Mouse (Mus musculus): Measurements from ENCODE around the gene Rabep2. TPM values are rescaled to one million over a fixed set of nuclear protein-coding genes. Genes with fewer than 3 reads are reported as not detected.

Rabep2 gene
- polyA plus RNA-seq, 1 experiment from 2014 or later = 33.8 TPM

- no peak overlapping the region for H3K4me2 ChIP-seq
- 82% methylated on average over 4 of the region's 4 CpGs for WGBS
- no peaks in the 10 kb centered on the region for H3K9me3 ChIP-seq (ENCODE audit: low read depth, low read length)
- no peak for DNase-seq
- H3K4me3 ChIP-seq (ENCODE audit: low read depth, low read length) = no peak overlapping the region
- no peak for TF ChIP-seq CTCF (IDR thresholded peaks at IDR 0.05; ENCODE audit: low read depth)
- no peak overlapping the region for H3K27ac ChIP-seq (ENCODE audit: low read depth)
- no peak overlapping the region for H3K9ac ChIP-seq
- no peak for ATAC-seq (ENCODE audit: insufficient read depth)
- H3K4me1 ChIP-seq (ENCODE audit: insufficient read depth) = no peaks in the 10 kb centered on the region
- no peaks in the 10 kb centered on the region for H3K36me3 ChIP-seq (ENCODE audit: insufficient read depth)
- H3K27me3 ChIP-seq (ENCODE audit: insufficient read depth, low read length) = no peaks in the 10 kb centered on the region
These were observed 11.0 kb upstream of the Rabep2 start for GRCm38 (mm10) chr7:126417606-126418005.

DNA sequence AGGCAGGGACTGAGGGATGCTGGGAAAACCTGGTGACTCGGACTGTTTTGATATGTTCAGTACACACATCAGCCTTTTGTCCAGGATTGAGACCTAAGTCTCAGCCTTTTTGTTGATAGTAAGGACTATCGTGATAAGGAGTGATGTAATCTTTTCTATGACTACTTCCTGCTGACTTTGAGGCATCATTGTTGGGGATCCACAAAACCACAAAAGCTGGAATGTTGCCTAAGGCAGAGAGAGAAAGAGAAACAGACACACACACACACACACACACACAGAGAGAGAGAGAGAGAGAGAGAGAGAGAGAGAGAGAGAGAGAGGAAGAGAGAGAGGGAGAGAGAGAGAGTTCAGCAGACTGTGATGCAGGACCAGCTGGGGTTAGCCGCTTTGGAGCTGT, 10.1 kb upstream of the Rabep2 start:
- H3K4me1 ChIP-seq (ENCODE audit: insufficient read depth) = no peaks in the 10 kb centered on the region
- DNase-seq (no peak), ATAC-seq (ENCODE audit: insufficient read depth) (no peak)
- TF ChIP-seq CTCF (IDR thresholded peaks at IDR 0.05; ENCODE audit: low read depth) = no peak
- H3K4me3 ChIP-seq (ENCODE audit: low read depth, low read length) = no peak overlapping the region
- H3K9me3 ChIP-seq (ENCODE audit: low read depth, low read length) = no peaks in the 10 kb centered on the region
- no peak overlapping the region for H3K27ac ChIP-seq (ENCODE audit: low read depth)
- no peak overlapping the region for H3K4me2 ChIP-seq
- WGBS = 38% methylated on average over 3 of the region's 3 CpGs
- no peaks in the 10 kb centered on the region for H3K27me3 ChIP-seq (ENCODE audit: insufficient read depth, low read length)
- H3K36me3 ChIP-seq (ENCODE audit: insufficient read depth) = no peaks in the 10 kb centered on the region
- no peak overlapping the region for H3K9ac ChIP-seq

DNA sequence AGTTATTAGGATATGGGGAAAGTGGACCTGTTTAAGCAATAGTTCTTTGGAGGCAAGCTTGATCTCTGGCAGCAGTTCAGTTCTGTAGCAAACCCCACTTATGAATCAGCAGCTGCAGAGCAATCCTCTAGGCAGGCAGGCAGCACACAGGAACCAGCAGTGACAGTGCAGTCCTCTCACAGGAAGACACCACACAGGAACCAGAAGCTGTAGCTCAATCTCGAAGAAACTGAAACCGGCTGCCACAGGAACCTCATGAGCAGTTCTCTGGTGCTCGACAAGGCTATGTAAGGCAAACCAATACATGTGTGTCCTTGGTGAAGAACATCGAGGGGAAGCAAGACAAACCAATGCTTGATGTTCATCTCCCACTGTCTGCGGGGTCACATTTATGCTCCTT, 6.8 kb upstream of the Rabep2 start:
- H3K9me3 ChIP-seq (ENCODE audit: low read depth, low read length) = no peaks in the 10 kb centered on the region
- no peak for TF ChIP-seq CTCF (IDR thresholded peaks at IDR 0.05; ENCODE audit: low read depth)

DNA sequence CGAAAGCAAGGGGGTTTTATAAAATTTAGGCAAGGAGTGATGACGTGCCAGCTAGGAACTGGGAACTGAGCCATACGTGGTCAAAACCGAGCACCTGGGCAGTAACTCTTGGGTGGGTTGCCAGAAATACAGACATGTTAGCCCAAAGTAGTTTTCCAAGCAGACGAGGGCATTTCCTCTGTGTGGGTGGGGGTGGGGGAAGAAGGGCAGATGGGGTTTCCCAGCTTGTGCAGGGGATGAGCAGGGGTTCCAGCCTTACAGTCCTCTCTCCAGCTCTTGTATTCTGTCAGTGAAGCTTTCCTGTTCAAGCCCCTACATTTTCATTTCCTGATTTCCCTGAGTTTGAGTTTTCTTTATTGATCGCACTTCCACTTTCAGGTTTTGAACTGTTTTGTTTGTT, 4.4 kb upstream of the Rabep2 start:
- ATAC-seq (ENCODE audit: insufficient read depth) (no peak), DNase-seq (no peak)
- no peak overlapping the region for H3K4me2 ChIP-seq
- H3K9me3 ChIP-seq (ENCODE audit: low read depth, low read length) = no peaks in the 10 kb centered on the region
- H3K27me3 ChIP-seq (ENCODE audit: insufficient read depth, low read length) = no peaks in the 10 kb centered on the region
- no peaks in the 10 kb centered on the region for H3K4me1 ChIP-seq (ENCODE audit: insufficient read depth)
- H3K9ac ChIP-seq = no peak overlapping the region
- H3K4me3 ChIP-seq (ENCODE audit: low read depth, low read length) = no peak overlapping the region
- no peaks in the 10 kb centered on the region for H3K36me3 ChIP-seq (ENCODE audit: insufficient read depth)
- no peak overlapping the region for H3K27ac ChIP-seq (ENCODE audit: low read depth)
- TF ChIP-seq CTCF (IDR thresholded peaks at IDR 0.05; ENCODE audit: low read depth) = no peak
- WGBS = 82% methylated on average over 6 of the region's 6 CpGs

More for the DNA sequence above, 6.8 kb upstream of the Rabep2 start:
- ATAC-seq (ENCODE audit: insufficient read depth) = no peak
- Histone ChIP-seq H3K27me3 (ENCODE audit: insufficient read depth, low read length) (no peaks in the 10 kb centered on the region), H3K4me3 (ENCODE audit: low read depth, low read length) (no peak overlapping the region), H3K4me1 (ENCODE audit: insufficient read depth) (no peaks in the 10 kb centered on the region), H3K9ac (no peak overlapping the region), H3K4me2 (no peak overlapping the region), H3K27ac (ENCODE audit: low read depth) (no peak overlapping the region), H3K36me3 (ENCODE audit: insufficient read depth) (no peaks in the 10 kb centered on the region)
- 75% methylated on average over 5 of the region's 5 CpGs for WGBS
- no peak for DNase-seq

DNA sequence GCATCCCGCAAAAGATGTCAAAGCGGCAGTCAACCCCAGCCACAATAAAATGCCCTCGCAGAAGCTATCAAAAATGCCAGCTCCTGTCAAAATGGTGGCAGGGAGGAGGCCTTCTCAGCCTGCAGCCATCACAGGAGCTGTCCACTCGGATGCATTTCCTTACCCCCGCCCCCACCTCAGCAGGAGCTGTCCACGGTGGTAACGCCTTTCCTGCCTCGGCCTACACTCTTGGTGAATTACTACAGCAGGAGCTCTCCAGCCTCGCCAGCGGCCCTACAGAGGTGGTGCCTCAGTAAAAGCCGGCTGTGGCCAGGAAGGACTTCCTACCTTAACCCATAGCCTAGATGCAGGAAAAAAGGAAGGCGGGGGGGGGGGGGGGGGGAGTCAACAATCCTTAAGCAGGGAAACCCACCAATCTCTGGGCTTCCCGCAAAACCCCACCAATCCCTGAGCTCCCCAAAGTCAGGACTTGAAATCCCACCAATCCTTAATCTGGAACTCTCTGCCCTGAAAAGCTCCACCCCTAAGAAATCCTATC, 1.2 kb upstream of the Rabep2 start:
- H3K4me2 ChIP-seq = peak overlapping the region; percentile 86; the same call in 1 of the 2 replicates
- H3K27me3 ChIP-seq (ENCODE audit: insufficient read depth, low read length) = no peaks in the 10 kb centered on the region
- no peak for TF ChIP-seq CTCF (IDR thresholded peaks at IDR 0.05; ENCODE audit: low read depth)
- H3K4me1 ChIP-seq (ENCODE audit: insufficient read depth) = no peaks in the 10 kb centered on the region
- no peaks in the 10 kb centered on the region for H3K9me3 ChIP-seq (ENCODE audit: low read depth, low read length)
- peaks cover 10% of the 10 kb centered on the region; the same call in 1 of the 2 replicates for H3K36me3 ChIP-seq (ENCODE audit: insufficient read depth)
- peak overlapping the region; percentile 98 for H3K27ac ChIP-seq (ENCODE audit: low read depth)
- H3K9ac ChIP-seq = no peak overlapping the region
- WGBS = 40% methylated on average over 12 of the region's 13 CpGs
- no peak for ATAC-seq (ENCODE audit: insufficient read depth)
- H3K4me3 ChIP-seq (ENCODE audit: low read depth, low read length) = no peak overlapping the region
- peak; percentile 27 for DNase-seq

GRCm38 (mm10) chr7:126428154-126428553, 405 bp upstream of the Rabep2 start:
- DNase-seq (no peak), ATAC-seq (ENCODE audit: insufficient read depth) (peak; percentile 18)
- H3K9ac ChIP-seq = peak overlapping the region; percentile 84
- H3K4me1 ChIP-seq (ENCODE audit: insufficient read depth) = no peaks in the 10 kb centered on the region
- peak overlapping the region; percentile 65 for H3K4me3 ChIP-seq (ENCODE audit: low read depth, low read length)
- no peak for TF ChIP-seq CTCF (IDR thresholded peaks at IDR 0.05; ENCODE audit: low read depth)
- peak overlapping the region; percentile 98 for H3K27ac ChIP-seq (ENCODE audit: low read depth)
- WGBS = 7% methylated on average over 4 of the region's 4 CpGs
- no peaks in the 10 kb centered on the region for H3K9me3 ChIP-seq (ENCODE audit: low read depth, low read length)
- peak overlapping the region; percentile 86 for H3K4me2 ChIP-seq
- peaks cover 15% of the 10 kb centered on the region; the same call in 1 of the 2 replicates for H3K36me3 ChIP-seq (ENCODE audit: insufficient read depth)
- no peaks in the 10 kb centered on the region for H3K27me3 ChIP-seq (ENCODE audit: insufficient read depth, low read length)

- Histone ChIP-seq H3K4me3 (ENCODE audit: low read depth, low read length) (peak overlapping the region; percentile 65), H3K27ac (ENCODE audit: low read depth) (no peak overlapping the region), H3K4me2 (peak overlapping the region; percentile 86), H3K4me1 (ENCODE audit: insufficient read depth) (no peaks in the 10 kb centered on the region), H3K9me3 (ENCODE audit: low read depth, low read length) (no peaks in the 10 kb centered on the region), H3K9ac (peak overlapping the region; percentile 84), H3K27me3 (ENCODE audit: insufficient read depth, low read length) (no peaks in the 10 kb centered on the region), H3K36me3 (ENCODE audit: insufficient read depth) (peaks cover 25% of the 10 kb centered on the region; the same call in 1 of the 2 replicates)
- no peak for DNase-seq
- WGBS = 22% methylated on average over 15 of the region's 15 CpGs
- TF ChIP-seq CTCF (IDR thresholded peaks at IDR 0.05; ENCODE audit: low read depth) = no peak
- peak; percentile 15; the same call in 1 of the 2 replicates for ATAC-seq (ENCODE audit: insufficient read depth)
These were observed 942 bp downstream of the Rabep2 start for GRCm38 (mm10) chr7:126429503-126429898.
